Mouse (Mus musculus): ENCODE measurements around the gene Fhit.

- no peak for TF ChIP-seq POLR2A (IDR thresholded peaks at IDR 0.05; ENCODE audit: borderline replicate concordance, extremely low read depth, insufficient read depth, insufficient read length, poor library complexity, severe bottlenecking)
- TF ChIP-seq CTCF (IDR thresholded peaks at IDR 0.05; ENCODE audit: borderline replicate concordance, extremely low read depth, insufficient read depth, insufficient read length): no peak
Observed at GRCm38 (mm10) chr14:9552149-9552548, 1609.7 kb downstream of the Fhit start.
